Mouse (Mus musculus) neural tube, embryonic 14.5 days (tissue): ENCODE data around the gene Mrpl12. TPM values are rescaled to one million over a fixed set of nuclear protein-coding genes. Genes with fewer than 3 reads are reported as not detected.
A peak's percentile ranks its signal among the peaks of the same experiment; 100 is the strongest.

Experiments
- ATAC-seq: fragments of 200-750 bp; cut with Nextera tagmentation; 2 replicates; pipeline ENCODE4 v1.8.0; 2017; ENCODE audit warnings: low read depth, mild to moderate bottlenecking, moderate TSS enrichment, moderate library complexity
- H3K27ac ChIP-seq: fragments of 300-500 bp; sonication (generic); 2 replicates; pipeline ENCODE4 v1.5.1; 2014; ENCODE audit warnings: low read depth, mild to moderate bottlenecking, control low read depth, low read length, moderate library complexity, mixed read lengths
- H3K27me3 ChIP-seq: fragments of 300-500 bp; sonication (generic); 2 replicates; pipeline ENCODE4 v1.6.1; 2014; ENCODE audit warnings: low read length; ENCODE audit not compliant: control insufficient read depth, insufficient read depth
- H3K36me3 ChIP-seq: fragments of 300-500 bp; sonication (generic); 2 replicates; pipeline ENCODE4 v1.6.1; 2014; ENCODE audit warnings: low read length, mixed read lengths; ENCODE audit not compliant: control insufficient read depth, insufficient read depth
- H3K4me1 ChIP-seq: fragments of 300-500 bp; sonication (generic); 2 replicates; pipeline ENCODE4 v1.6.1; 2014; ENCODE audit warnings: low read length; ENCODE audit not compliant: control insufficient read depth, insufficient read depth
- H3K4me2 ChIP-seq: fragments of 300-500 bp; sonication (generic); 2 replicates; pipeline ENCODE4 v1.6.1; 2014; ENCODE audit warnings: mild to moderate bottlenecking, low read depth, low read length, control low read depth
- H3K4me3 ChIP-seq: fragments of 300-500 bp; sonication (generic); 2 replicates; pipeline ENCODE4 v1.5.1; 2014; ENCODE audit warnings: low read depth, low read length, control low read depth, mixed read lengths
- H3K9ac ChIP-seq: fragments of 300-500 bp; sonication (generic); replicated peaks from 2 replicates; pipeline ENCODE4 v1.6.1; 2014; ENCODE audit warnings: low read depth, mild to moderate bottlenecking, control low read depth, low read length, mixed read lengths
- H3K9me3 ChIP-seq: fragments of 300-500 bp; sonication (generic); 2 replicates; pipeline ENCODE4 v1.6.1; 2016; ENCODE audit warnings: low read length; ENCODE audit not compliant: control insufficient read depth
- WGBS: fragments of 180-500 bp; shearing (Covaris S2); extraction: QIAGEN DNeasy Blood & Tissue Kit; methylation state at CpG from one replicate; pipeline ENCODE4 v1.1.7; 2014; 5-methylcytosine and 5-hydroxymethylcytosine counted together
- polyA plus RNA-seq: library from polyadenylated mRNA; unstranded; fragments of >200 nt; fragmentation: Nextera tagmentation; extraction: Ambion mirVana; gene quantifications from 2 replicates; pipeline ENCODE4 v1.2.1, GENCODE M21; 2014

Gene Mrpl12
- polyA plus RNA-seq, 1 experiment from 2014 or later: 135 TPM

DNA sequence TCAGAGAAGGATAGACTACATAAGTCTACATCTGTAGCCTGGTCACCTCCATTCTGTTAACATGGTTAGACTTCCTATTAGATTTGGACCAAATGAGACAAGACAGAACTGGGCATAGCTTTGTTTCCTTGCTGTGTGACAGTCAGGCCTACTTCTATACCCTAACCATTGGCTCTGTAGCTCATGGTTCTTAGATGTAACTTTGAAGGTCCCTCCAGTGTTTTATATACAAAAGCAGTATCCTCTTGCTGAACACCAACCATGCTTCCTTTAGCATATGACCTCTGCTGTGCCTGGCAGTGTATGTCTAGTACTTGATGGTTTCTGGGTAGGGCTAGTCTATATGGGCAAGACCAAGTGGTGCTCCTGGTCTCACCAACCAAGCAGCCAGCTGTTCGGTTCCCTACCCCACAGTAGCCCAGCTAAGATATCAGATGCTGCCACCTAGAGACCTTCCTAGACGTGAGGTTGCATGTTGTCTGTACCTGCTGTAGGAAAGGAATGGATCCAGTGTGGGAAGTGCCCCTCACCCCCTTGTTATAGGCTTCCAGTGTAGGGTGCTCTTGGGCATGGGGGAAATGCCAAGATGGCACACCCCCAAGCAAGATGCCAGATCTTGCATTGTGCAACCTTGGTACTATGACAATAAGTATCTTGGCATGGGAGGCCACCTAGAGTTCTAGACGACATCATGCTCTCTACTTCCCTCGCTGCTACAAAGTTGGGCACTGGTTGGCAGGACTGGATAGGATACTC is 6.1 kb downstream of the Mrpl12 start:
- no peak overlapping the region for H3K9ac ChIP-seq
- peaks cover 29% of the 10 kb centered on the region for H3K4me1 ChIP-seq
- H3K36me3 ChIP-seq: peaks cover 38% of the 10 kb centered on the region
- WGBS: 42% methylated on average over 4 of the region's 4 CpGs
- H3K27me3 ChIP-seq: no peaks in the 10 kb centered on the region
- no peaks in the 10 kb centered on the region for H3K9me3 ChIP-seq
- H3K27ac ChIP-seq: no peak overlapping the region
- ATAC-seq: no peak
- H3K4me3 ChIP-seq: no peak overlapping the region
- H3K4me2 ChIP-seq: peak overlapping the region; percentile 95; the same call in 1 of the 2 replicates

- peak; percentile 84 for ATAC-seq
These were observed 7.1 kb downstream of the Mrpl12 start, which contains the start of gene Slc25a10 for GRCm38 (mm10) chr11:120491317-120492023. TSS of gene Slc25a10 (plus strand) at chr11:120491840.

DNA sequence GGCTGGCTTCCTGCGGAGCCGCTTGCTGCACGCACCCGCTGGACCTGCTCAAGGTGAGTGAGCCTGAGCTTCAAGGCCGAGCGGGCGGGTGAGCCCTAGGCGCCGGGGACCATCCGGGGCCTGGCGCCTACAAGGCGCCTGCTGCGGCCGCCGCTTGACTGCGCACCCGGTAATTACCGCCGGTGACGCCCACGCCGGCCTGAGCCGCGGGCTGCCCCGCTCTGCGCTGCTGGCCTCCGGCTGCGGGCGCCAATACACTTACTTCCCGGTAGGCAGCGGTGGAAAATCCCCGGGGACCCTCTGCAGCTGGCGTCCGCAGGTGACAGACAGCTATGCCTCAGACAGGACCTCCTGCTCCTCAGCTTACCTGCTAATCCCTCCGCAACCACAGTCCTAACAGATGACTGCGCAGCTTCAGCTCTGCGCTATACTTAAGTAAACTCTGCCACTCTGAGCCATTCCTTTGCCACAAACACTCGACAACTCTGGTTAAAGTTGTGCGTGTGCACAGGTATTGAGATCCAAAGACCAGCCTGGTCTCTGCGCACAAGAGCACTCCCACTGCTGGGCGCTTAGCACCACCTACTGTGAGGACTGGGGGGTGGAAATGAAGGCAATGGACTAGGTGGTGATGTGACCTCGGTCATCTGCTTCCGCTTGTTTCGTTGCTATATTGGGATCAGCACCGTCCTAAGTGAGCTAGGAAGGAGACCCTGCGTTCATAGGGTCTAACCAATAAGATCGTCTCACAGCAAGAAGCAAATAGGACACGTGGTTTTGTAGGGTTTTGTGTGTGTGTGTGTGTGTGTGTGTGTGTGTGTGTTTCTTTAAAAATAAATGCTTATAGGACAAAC is 7.8 kb downstream of the Mrpl12 start:
- H3K4me2 ChIP-seq: peak overlapping the region; percentile 95
- under 1% methylated on average over 46 of the region's 48 CpGs for WGBS
- H3K4me1 ChIP-seq: peaks cover 25% of the 10 kb centered on the region
- peak overlapping the region; percentile 81 for H3K9ac ChIP-seq
- H3K4me3 ChIP-seq: peak overlapping the region; percentile 89
- H3K9me3 ChIP-seq: no peaks in the 10 kb centered on the region
- H3K36me3 ChIP-seq: peaks cover 41% of the 10 kb centered on the region
- peak; percentile 52 for ATAC-seq
- H3K27ac ChIP-seq: peak overlapping the region; percentile 60
- H3K27me3 ChIP-seq: no peaks in the 10 kb centered on the region

More at GRCm38 (mm10) chr11:120491317-120492023, 7.1 kb downstream of the Mrpl12 start, which contains the start of gene Slc25a10:
- no peaks in the 10 kb centered on the region for H3K9me3 ChIP-seq
- H3K4me3 ChIP-seq: peak within 1 kb of the TSS; percentile 89
- H3K4me1 ChIP-seq: peaks cover 25% of the 10 kb centered on the region
- H3K36me3 ChIP-seq: peaks cover 45% of the 10 kb centered on the region
- H3K9ac ChIP-seq: peak within 1 kb of the TSS; percentile 81
- H3K27ac ChIP-seq: peak within 1 kb of the TSS; percentile 60
- H3K4me2 ChIP-seq: peak within 1 kb of the TSS; percentile 95
- 0% methylated on average over 35 of the region's 35 CpGs for WGBS
- no peaks in the 10 kb centered on the region for H3K27me3 ChIP-seq

- peak overlapping the region; percentile 95 for H3K4me2 ChIP-seq
- peak overlapping the region; percentile 89 for H3K4me3 ChIP-seq
- no peaks in the 10 kb centered on the region for H3K9me3 ChIP-seq
- H3K4me1 ChIP-seq: peaks cover 25% of the 10 kb centered on the region
- peaks cover 35% of the 10 kb centered on the region for H3K36me3 ChIP-seq
- H3K9ac ChIP-seq: peak overlapping the region; percentile 81; the same call in 1 of the 2 replicates
- no peak for ATAC-seq
- H3K27me3 ChIP-seq: no peaks in the 10 kb centered on the region
- H3K27ac ChIP-seq: peak overlapping the region; percentile 36; the same call in 1 of the 2 replicates
- WGBS: 25% methylated on average over 3 of the region's 3 CpGs
These were observed 8.4 kb downstream of the Mrpl12 start for GRCm38 (mm10) chr11:120492878-120493203.

GRCm38 (mm10) chr11:120493351-120493750 is 8.9 kb downstream of the Mrpl12 start:
- peaks cover 25% of the 10 kb centered on the region for H3K4me1 ChIP-seq
- 55% methylated on average over 3 of the region's 3 CpGs for WGBS
- peak overlapping the region; percentile 89; the same call in 1 of the 2 replicates for H3K4me3 ChIP-seq
- H3K4me2 ChIP-seq: peak overlapping the region; percentile 95
- no peak for ATAC-seq
- no peaks in the 10 kb centered on the region for H3K9me3 ChIP-seq
- peaks cover 30% of the 10 kb centered on the region for H3K36me3 ChIP-seq
- H3K27ac ChIP-seq: peak overlapping the region; percentile 36; the same call in 1 of the 2 replicates
- H3K9ac ChIP-seq: peak overlapping the region; percentile 81; the same call in 1 of the 2 replicates
- H3K27me3 ChIP-seq: no peaks in the 10 kb centered on the region

DNA sequence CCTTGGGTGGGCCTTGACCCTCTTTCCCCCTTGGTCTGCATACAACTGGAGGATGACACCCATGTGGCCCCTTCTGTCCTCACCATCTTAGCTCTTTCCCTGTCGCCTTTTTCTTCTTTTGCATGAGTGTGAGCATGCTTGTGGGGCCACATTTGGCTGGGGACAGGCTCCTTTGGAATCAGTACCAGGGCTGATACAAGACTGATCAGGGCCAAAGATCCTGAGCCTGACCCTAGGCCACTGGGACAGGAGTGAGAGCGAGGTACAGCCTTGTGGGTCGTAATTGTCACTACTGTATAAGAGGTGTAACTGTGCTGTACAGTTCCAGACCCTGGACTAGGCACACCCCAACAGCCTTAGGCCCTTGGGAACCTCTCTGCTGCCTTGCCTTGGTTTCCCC is 9.5 kb downstream of the Mrpl12 start:
- no peak overlapping the region for H3K4me3 ChIP-seq
- 91% methylated on average over 3 of the region's 3 CpGs for WGBS
- peak overlapping the region; percentile 95; the same call in 1 of the 2 replicates for H3K4me2 ChIP-seq

DNA sequence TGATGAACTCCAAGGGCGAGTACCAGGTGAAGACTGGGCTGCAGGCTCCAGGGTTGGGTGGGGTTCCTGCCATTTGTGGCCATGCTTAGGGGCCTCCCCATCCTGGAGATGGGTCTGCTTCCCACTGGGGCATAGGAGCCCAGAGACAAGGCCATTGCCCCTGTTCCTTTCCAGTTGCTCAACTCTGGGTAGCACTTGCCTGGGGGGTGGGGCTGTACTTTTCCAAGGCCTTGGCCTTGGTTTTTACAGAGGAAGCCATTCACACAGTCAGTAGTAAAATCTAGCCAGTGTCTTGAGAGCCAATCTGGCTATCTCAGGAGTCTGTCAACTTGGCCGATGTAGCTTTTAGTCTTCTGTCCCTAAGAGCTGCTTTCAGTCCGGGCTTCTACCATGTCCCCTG is 13.0 kb downstream of the Mrpl12 start:
- H3K27me3 ChIP-seq: no peaks in the 10 kb centered on the region
- H3K4me2 ChIP-seq: no peak overlapping the region
- peaks cover 23% of the 10 kb centered on the region for H3K36me3 ChIP-seq
- no peak overlapping the region for H3K9ac ChIP-seq
- no peak overlapping the region for H3K4me3 ChIP-seq
- WGBS: 90% methylated on average over 3 of the region's 3 CpGs
- no peak for ATAC-seq
- H3K27ac ChIP-seq: no peak overlapping the region
- H3K9me3 ChIP-seq: no peaks in the 10 kb centered on the region
- H3K4me1 ChIP-seq: peaks cover 13% of the 10 kb centered on the region

More for the DNA sequence above, 9.5 kb downstream of the Mrpl12 start:
- no peak for ATAC-seq
- Histone ChIP-seq H3K36me3 (peaks cover 24% of the 10 kb centered on the region), H3K9ac (no peak overlapping the region), H3K4me1 (peaks cover 25% of the 10 kb centered on the region), H3K9me3 (no peaks in the 10 kb centered on the region), H3K27ac (no peak overlapping the region), H3K27me3 (no peaks in the 10 kb centered on the region)

DNA sequence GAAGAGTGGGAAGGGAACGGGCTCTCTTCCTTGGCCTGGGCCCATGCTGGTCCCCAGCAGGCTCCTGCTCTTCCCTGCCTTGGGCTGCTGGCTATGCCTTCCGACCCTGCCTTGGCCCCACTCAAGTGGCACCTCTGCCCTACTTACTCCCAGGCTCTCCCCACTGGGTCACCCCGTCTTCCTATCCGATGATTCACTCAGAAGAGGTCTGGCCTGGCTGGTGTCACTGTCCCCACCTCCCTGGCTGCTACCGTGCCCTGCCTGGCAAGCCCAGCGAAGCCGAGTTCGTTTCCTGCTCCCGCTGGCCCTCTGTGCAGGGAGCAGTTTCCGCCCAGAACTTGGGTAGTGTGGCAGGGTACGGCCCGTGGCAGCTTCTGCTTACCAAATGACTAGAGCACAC is 13.8 kb downstream of the Mrpl12 start:
- no peak for ATAC-seq
- no peak overlapping the region for H3K9ac ChIP-seq
- H3K27ac ChIP-seq: no peak overlapping the region
- peaks cover 23% of the 10 kb centered on the region for H3K36me3 ChIP-seq
- WGBS: 97% methylated on average over 12 of the region's 12 CpGs
- H3K4me3 ChIP-seq: no peak overlapping the region
- no peaks in the 10 kb centered on the region for H3K27me3 ChIP-seq
- no peak overlapping the region for H3K4me2 ChIP-seq
- no peaks in the 10 kb centered on the region for H3K9me3 ChIP-seq
- peaks cover 6% of the 10 kb centered on the region for H3K4me1 ChIP-seq
